Comparison of ENCODE assay signal across 11 mouse cellular contexts in the genomic region with DNA sequence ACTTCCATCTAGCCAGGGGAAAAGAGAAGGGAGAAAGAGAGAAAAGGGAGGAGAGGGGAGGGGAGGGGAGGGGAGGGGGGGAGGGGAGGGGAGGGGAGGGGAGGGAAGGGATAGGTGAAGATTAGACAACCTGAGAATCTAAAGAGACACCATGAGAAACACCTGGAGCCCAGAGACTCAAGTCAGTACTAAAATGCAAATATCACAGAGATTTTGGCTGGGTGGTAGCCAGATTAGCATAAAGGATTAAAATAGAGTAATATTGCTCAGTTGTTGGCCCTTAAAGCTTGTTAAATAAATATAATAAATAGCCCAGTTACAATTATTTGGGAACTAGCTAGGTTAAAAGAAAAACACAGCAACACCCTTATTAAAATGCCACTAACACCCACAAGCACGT. TPM values are rescaled to one million over a fixed set of nuclear protein-coding genes. Genes with fewer than 3 reads are reported as not detected.
DNase-seq lines count a peak whose midpoint lies in the region; ATAC-seq and TF ChIP-seq lines count a peak whose summit lies in the region.
"Had no signal": no experiment of that assay in that cellular context is flagged by ENCODE, and none has a peak within 500 bp of the region (broad histone marks: within the 10 kb centered on the region; RNA-seq: fewer than 3 reads in every experiment).

No protein-coding gene starts in this region.

- no peak for TF ChIP-seq CTCF in heart, postnatal 0 days (IDR thresholded peaks at IDR 0.05; ENCODE audit: low read depth)

- H3K27me3 ChIP-seq in heart, postnatal 0 days (ENCODE audit: control insufficient read depth, insufficient read depth, low read length) = no peaks in the 10 kb centered on the region
- no peaks in the 10 kb centered on the region for H3K27me3 ChIP-seq in megakaryocyte, embryonic 14.5 days (replicated peaks)
- no peaks in the 10 kb centered on the region for H3K27me3 ChIP-seq in embryonic facial prominence, embryonic 13.5 days
- no peaks in the 10 kb centered on the region for H3K27me3 ChIP-seq in liver, embryonic 16.5 days (ENCODE audit: control insufficient read depth, insufficient read depth, low read depth, low read length)

- DNase-seq in heart, postnatal 0 days (ENCODE audit: low spot score) = no peak
- no peak for DNase-seq in heart, postnatal 25 days (ENCODE audit: low spot score)
- DNase-seq in adrenal gland, adult 18-20 months (ENCODE audit: low spot score in 2 of 2) = no peak
- DNase-seq in frontal cortex, adult 2 months (ENCODE audit: extremely low spot score in 1 of 2, low spot score in 1 of 2) = no peak
- DNase-seq: adrenal gland, postnatal 14 days; cerebellum, adult 11 months; lung, postnatal 4 days had no signal

- H3K27ac ChIP-seq in heart, postnatal 0 days (ENCODE audit: low read depth) = no peak overlapping the region
- no peak overlapping the region for H3K27ac ChIP-seq in embryonic facial prominence, embryonic 13.5 days
- no peak overlapping the region for H3K27ac ChIP-seq in liver, embryonic 16.5 days (ENCODE audit: low read length)

- no peak for TF ChIP-seq EP300 in heart, postnatal 0 days (IDR thresholded peaks at IDR 0.05; ENCODE audit: low read depth)

- no peak overlapping the region for H3K9ac ChIP-seq in heart, postnatal 0 days (replicated peaks; ENCODE audit: low read depth, low read length)
- H3K9ac ChIP-seq in embryonic facial prominence, embryonic 13.5 days = no peak overlapping the region
- H3K9ac ChIP-seq in liver, embryonic 16.5 days (ENCODE audit: low read depth, low read length) = peak overlapping the region; percentile 49

- H3K36me3 ChIP-seq in heart, postnatal 0 days (replicated peaks; ENCODE audit: control insufficient read depth, insufficient read depth, low read length) = peaks cover 19% of the 10 kb centered on the region
- peaks cover 39% of the 10 kb centered on the region for H3K36me3 ChIP-seq in megakaryocyte, embryonic 14.5 days (replicated peaks; ENCODE audit: low read length)
- peaks cover 31% of the 10 kb centered on the region for H3K36me3 ChIP-seq in embryonic facial prominence, embryonic 13.5 days
- H3K36me3 ChIP-seq in liver, embryonic 16.5 days (ENCODE audit: control insufficient read depth, insufficient read depth) = peaks cover 47% of the 10 kb centered on the region

- peaks cover 5% of the 10 kb centered on the region; the same call in 1 of the 2 replicates for H3K4me1 ChIP-seq in heart, postnatal 0 days (ENCODE audit: control insufficient read depth, insufficient read depth)
- H3K4me1 ChIP-seq in megakaryocyte, embryonic 14.5 days = peaks cover 49% of the 10 kb centered on the region
- peaks cover 27% of the 10 kb centered on the region for H3K4me1 ChIP-seq in embryonic facial prominence, embryonic 13.5 days
- H3K4me1 ChIP-seq in liver, embryonic 16.5 days (ENCODE audit: control insufficient read depth, low read depth, low read length) = peaks cover 21% of the 10 kb centered on the region

- no peak for ATAC-seq in heart, postnatal 0 days (ENCODE audit: insufficient read depth, low read depth)
- ATAC-seq in megakaryocyte, adult 5-6 weeks (ENCODE audit: poor library complexity, severe bottlenecking) = no peak
- no peak for ATAC-seq in embryonic facial prominence, embryonic 13.5 days (ENCODE audit: insufficient number of reproducible peaks, insufficient read depth, low FRiP score, low TSS enrichment, low read depth)
- no peak for ATAC-seq in liver, embryonic 16.5 days (ENCODE audit: low read depth)

- peak overlapping the region; percentile 66; the same call in 1 of the 2 replicates for H3K4me2 ChIP-seq in heart, postnatal 0 days (ENCODE audit: low read depth, low read length)
- peak overlapping the region; percentile 80 for H3K4me2 ChIP-seq in embryonic facial prominence, embryonic 13.5 days
- H3K4me2 ChIP-seq in liver, embryonic 16.5 days (ENCODE audit: low read depth, low read length) = peak overlapping the region; percentile 67

- intact Hi-C loops in heart, postnatal 25 days (cut with DNase I) = no loop called here

- H3K9me3 ChIP-seq in heart, postnatal 0 days (replicated peaks; ENCODE audit: control insufficient read depth, low read length) = no peaks in the 10 kb centered on the region
- H3K9me3 ChIP-seq in megakaryocyte, embryonic 14.5 days = no peaks in the 10 kb centered on the region
- H3K9me3 ChIP-seq in embryonic facial prominence, embryonic 13.5 days = no peaks in the 10 kb centered on the region
- H3K9me3 ChIP-seq in liver, embryonic 16.5 days (replicated peaks; ENCODE audit: control insufficient read depth, low read length) = no peaks in the 10 kb centered on the region

- WGBS in heart, postnatal 0 days = 71% methylated on average over 1 of the region's 1 CpGs
- WGBS in embryonic facial prominence, embryonic 13.5 days = 88% methylated on average over 1 of the region's 1 CpGs
- 63% methylated on average over 1 of the region's 1 CpGs for WGBS in liver, embryonic 16.5 days (ENCODE audit: insufficient replicate concordance)

- no peak overlapping the region for H3K4me3 ChIP-seq in heart, postnatal 0 days (ENCODE audit: low read depth, low read length)
- peak overlapping the region; percentile 73 for H3K4me3 ChIP-seq in megakaryocyte, embryonic 14.5 days (replicated peaks)
- 0 out of 2 replicates have a peak overlapping the region, but pooled peaks have one; percentile 91 for H3K4me3 ChIP-seq in embryonic facial prominence, embryonic 13.5 days
- H3K4me3 ChIP-seq in liver, embryonic 16.5 days (ENCODE audit: low read depth, low read length) = peak overlapping the region; percentile 98

RNA-seq across cellular contexts. Expression of a gene that starts 3.6 kb away (rescaled TPM):
- total RNA-seq in heart, postnatal 0 days (2014; rRNA removed; ENCODE audit: low replicate concordance) = 24.2 and 38.3 TPM in 2 replicates
- polyA plus RNA-seq in heart, postnatal 0 days (2015; fragmentation: Nextera tagmentation; extraction: Ambion mirVana) = 5.7 and 8.0 TPM in 2 replicates
- total RNA-seq in heart, postnatal 25 days (2021) = 1 to 10 TPM; 2.5 to 3.6 TPM
- polyA plus RNA-seq in megakaryocyte, embryonic 14.5 days (2012; ENCODE audit: insufficient read depth, low replicate concordance) = 2.3 and 2.9 TPM in 2 replicates
- total RNA-seq in megakaryocyte, adult 5-6 weeks (2015) = 558 and 564 TPM in 2 replicates
- total RNA-seq in megakaryocyte, adult 5-6 weeks (2017) = 458 and 547 TPM in 2 replicates
- 47.3 and 48.4 TPM in 2 replicates for polyA plus RNA-seq in embryonic facial prominence, embryonic 13.5 days (2015; fragmentation: Nextera tagmentation; extraction: Ambion mirVana)
- 81.1 and 89.2 TPM in 2 replicates for polyA plus RNA-seq in liver, embryonic 16.5 days (2015; fragmentation: Nextera tagmentation; extraction: Ambion mirVana)
- total RNA-seq in adrenal gland, adult 18-20 months (2021) = 1 to 10 TPM; 1.8 to 2.3 TPM
- 0.61 and 0.68 TPM in 2 replicates for polyA plus RNA-seq in frontal cortex, adult 2 months (2012; rRNA removed)
